Mouse (Mus musculus) cerebellum, postnatal 25 days (tissue): ENCODE results near the gene Htra1.
A peak's percentile ranks its signal among the peaks of the same experiment; 100 is the strongest.

Experiments
- DNase-seq, 2 experiments: peaks; one replicate each; pipeline ENCODE4 v3.0.0; 2021; ENCODE audit warnings: mixed read lengths in 2 of 2

Gene Htra1

DNA sequence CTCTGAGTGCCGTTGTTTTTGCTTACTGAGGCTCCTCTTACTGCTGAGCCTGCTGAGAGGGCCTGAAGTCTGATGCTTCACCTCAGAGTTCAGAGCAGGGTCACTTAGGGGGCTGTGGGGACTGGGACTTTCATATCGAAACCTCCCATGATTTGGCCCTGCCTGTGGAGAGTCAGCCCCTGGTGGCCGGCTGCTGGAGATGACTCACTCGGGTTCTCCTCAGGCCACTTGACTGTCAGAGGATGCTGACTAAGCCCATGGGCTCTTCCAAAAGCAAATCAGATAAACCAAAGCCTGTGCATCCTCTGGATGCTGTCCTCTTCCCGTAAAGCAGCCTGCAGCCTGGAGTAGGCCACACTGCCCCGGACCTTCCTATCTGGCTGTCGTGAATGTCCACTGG, 32.6 kb downstream of the Htra1 start:
- peak; percentile 41 to 60 for DNase-seq

- no peak for DNase-seq
Measured at GRCm38 (mm10) chr7:130969076-130969475, 33.2 kb downstream of the Htra1 start.

DNA sequence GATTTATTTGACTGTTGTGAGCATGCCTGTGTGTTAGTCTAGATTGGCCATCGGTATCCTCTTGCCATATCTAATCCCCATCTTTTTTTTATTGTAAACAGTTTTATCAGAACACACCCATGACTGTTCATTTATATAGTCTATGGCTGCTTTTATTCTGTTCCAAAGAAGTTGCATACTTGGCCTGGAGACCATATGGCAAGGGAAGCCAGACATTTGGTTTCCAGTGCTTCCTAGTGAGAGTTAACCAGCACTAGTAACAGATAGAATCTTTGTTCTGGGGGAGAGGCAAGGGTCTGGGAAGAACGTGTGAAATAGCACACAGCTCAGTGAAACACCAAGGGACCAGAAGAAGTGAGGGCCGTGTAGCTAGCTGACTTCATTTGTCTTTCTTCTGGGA, 33.6 kb downstream of the Htra1 start:
- no peak for DNase-seq

- no peak for DNase-seq
Measured at GRCm38 (mm10) chr7:130972767-130973166, 36.9 kb downstream of the Htra1 start.

DNA sequence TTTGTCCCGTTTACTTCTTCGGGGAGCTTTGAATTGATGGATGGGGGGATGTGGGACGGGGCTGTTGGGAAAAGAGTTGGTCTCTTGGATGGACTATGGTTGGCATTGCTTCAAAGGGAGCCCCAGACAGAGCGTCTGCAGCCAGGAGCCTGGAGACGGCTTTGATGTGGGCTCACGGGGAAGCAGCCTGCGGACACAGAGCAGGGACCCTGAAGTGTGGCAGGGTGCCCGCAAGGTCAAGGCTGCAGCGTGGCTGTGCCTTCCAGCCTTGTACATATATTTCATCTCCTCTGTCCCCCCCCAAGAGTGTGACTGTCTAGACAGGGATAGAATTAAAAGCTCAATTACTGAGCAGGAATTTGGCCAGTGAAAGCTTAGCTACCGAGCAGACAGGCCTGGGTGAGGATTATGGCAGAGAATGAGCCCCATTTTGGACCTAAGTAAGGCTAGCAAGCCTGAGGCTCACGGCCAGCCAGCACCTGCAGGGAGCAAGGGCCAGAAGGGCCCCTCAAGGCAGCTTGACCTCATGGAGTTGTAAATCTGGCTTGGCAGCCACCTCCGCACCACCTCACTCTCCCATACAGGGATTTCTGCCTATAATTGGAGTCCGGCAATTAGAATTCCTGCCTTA, 40.5 kb downstream of the Htra1 start:
- DNase-seq, result peak; percentile 49 to 52

GRCm38 (mm10) chr7:130977794-130978521, 42.0 kb downstream of the Htra1 start:
- DNase-seq, result peak; percentile 90 to 93

DNA sequence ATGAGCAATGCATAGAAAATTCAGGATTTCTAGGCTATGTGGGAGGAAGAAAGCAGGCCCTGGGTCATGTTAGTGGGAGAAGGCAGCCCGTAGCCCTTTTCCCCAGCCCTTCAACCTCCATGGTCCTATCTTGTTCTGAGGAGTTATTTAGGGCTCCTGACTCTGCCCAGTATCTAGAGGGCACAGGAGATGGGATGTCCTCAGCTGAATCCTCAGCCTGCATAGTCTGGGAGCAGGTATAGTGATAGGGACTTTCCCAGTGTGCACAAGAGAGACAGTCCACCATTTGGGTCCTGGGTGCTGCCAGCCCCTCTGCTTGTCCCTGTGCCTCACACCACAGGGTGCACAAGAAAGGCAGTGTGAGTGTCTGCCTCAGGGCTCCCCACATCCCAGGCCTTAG, 42.6 kb downstream of the Htra1 start:
- DNase-seq, result peak in 1 of 2 experiments; percentile 13

DNA sequence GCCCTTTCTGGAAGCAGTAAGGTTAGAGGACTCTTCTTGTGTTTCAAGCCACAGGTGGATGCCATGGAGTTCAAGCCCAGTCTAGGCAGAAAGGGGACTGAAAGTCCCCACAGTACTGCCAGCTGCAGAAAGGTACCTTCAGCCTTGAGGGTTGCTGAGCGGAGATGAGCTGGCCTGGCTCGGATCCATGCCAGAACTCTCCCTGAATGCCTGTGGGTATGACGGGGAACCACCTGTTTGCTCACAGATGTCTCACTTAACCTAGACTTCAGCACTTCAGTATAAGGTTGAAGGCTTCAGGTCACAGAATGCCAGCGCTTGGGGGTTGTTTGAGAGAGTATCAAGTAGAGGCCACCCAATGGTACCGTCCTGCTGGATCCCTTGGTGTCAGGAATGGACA, 44.2 kb downstream of the Htra1 start:
- no peak for DNase-seq

GRCm38 (mm10) chr7:130982371-130982770, 46.5 kb downstream of the Htra1 start:
- DNase-seq, result no peak

GRCm38 (mm10) chr7:130982881-130983280, 47.0 kb downstream of the Htra1 start:
- no peak for DNase-seq

- no peak for DNase-seq
Measured at GRCm38 (mm10) chr7:130984294-130984693, 48.4 kb downstream of the Htra1 start.

DNA sequence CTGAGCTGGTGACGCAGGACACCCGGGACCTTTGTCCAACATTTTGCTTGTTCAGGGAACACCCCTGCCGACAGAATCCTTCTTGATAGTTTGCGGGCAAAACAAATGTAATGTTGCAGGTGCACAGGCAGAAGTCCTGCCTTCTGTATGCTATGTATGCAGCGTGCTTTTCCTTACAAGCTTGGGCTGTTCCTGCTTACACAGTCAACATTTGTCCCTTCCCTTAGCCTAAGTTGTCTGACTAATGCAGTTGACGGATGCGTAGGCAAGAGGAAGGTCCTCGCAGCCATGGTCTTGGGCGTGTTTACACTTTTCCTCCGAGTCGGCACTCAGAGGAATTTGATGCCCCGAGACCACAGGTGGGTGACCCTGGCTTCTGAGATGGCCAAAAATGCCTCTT, 49.3 kb downstream of the Htra1 start:
- no peak for DNase-seq

- DNase-seq, result no peak
Measured at GRCm38 (mm10) chr7:130985716-130986115, 49.8 kb downstream of the Htra1 start.

GRCm38 (mm10) chr7:130988146-130988545, 52.2 kb downstream of the Htra1 start:
- no peak for DNase-seq

DNA sequence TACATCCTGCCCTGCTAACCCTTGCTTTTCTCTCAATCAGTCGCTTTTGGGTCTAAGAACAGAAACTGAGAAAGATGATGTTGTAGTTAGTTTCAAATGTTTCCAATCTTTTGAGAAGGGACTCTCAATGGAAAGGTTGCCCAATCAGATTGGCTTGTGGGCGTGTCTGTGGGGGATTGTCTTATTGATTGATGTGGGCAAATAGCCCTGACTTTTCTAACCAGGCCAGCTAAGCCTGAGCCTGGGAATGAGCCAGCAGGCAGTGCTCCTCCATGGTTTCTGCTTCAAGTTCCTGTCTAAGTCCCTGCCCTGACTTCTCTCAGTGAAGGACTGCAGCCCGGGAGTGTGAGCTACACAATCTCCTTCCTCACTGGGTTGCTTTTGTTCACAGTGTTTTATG, 53.5 kb downstream of the Htra1 start:
- DNase-seq, result no peak

DNA sequence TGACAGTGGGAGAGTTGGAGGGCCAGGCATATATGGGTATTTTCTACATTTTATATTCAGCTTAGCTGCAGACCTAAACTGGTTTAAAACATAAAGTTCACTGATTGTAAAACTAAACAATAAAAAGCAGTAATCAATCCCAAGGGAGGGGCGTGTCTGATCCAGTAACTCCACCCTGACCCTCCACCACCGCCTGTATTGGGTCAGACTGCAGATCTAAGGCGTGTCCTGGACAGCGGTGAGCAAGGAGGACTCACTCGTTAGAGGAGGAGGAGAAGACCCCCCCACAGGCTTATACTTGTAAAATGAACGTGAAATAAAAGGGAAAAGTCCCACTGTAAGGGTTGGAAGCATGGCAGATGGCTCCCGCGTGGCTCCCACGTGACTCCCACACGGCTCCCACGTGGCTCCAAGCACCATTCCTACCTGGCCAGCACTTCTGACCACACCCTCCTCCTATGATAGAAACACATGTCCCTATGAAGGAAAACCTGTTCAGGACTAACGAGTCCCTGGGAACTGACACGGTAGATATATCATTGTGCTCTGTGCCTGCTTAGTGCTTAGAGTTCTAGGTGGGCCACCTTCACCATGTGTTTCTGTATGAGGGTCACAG, 55.4 kb downstream of the Htra1 start:
- no peak for DNase-seq

DNA sequence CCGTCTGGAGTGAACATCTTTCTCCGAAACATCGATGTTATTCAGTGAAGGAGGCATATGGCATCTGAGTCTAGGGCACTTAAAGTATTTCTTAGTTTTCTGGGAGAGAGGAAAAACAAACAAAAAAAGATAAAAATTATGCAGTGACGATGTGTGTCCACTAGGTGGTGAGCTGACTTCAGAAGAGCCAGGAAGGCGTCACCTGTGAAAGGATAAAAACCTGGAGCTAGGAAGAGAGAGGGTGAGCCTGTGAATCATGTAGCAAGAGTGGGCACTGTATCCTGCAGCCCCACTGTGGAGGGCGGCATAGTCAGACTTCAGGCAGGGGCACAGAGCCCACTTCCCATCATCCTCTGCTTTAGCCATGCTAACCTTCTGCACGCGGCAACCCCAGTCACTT, 58.0 kb downstream of the Htra1 start:
- no peak for DNase-seq

- DNase-seq, result no peak
Measured at GRCm38 (mm10) chr7:131001976-131002726, 66.2 kb downstream of the Htra1 start.

GRCm38 (mm10) chr7:131004071-131004470, 68.2 kb downstream of the Htra1 start:
- no peak for DNase-seq

DNA sequence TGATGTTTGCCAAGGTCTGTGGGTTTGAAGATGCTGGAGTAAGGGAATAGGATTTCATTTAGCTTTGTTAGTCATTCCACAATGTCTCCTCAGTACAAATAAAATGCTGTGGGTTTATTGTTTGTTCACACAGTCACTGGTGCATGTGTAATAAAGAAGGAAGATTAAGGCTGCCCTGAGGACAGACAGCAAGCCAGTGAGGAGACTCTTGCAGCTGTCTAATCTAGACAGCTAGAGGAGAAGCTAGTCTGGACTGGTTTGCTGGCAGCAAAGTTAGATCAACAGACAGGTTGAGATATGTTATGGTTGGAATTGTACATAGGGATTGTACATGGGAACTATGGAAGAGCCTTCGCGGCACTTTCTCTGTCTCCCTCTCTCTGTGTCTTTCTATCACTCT, 71.3 kb downstream of the Htra1 start:
- no peak for DNase-seq

GRCm38 (mm10) chr7:131009178-131009577, 73.3 kb downstream of the Htra1 start:
- DNase-seq, result no peak

DNA sequence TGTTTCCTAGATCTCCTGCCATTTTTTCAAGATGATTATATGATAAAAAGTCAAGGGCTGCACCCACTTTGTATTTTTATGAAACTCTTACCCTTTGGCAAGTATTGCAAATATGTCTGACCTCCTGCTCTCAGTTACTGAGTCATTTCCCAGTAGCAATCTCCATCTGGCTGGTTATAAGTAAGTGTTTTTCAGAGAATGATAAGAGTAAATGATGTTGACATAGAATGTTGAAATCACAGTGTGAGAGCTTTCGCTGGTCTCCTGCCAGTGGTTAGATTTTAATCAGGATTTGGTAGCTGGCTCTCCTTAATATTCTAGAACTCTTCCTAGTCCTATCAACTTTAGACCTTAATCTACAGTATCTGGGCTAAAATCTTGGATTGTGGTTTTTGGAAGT, 76.0 kb downstream of the Htra1 start:
- no peak for DNase-seq

DNA sequence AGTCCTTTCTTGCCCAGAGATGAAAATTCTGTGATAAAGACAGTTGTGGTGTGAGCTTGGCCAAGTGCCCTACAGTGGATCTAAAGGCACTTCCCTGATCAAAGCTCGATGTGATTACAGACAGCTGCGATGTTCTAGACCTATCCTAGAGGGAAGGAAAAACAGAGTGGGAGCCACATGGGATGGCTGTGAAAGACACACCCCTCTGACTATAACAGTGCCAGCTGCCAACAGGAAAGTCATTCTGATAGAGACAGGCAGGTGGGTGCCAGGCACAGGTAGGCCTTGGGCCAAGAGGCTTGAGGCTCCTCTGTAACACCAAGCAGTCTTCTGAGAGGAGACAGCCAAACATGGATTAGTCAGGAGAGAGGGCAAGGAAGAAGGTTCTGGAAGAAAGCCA, 83.3 kb downstream of the Htra1 start:
- no peak for DNase-seq

- no peak for DNase-seq
Measured at GRCm38 (mm10) chr7:131024807-131025206, 88.9 kb downstream of the Htra1 start.
